Mouse (Mus musculus) liver, embryonic 16.5 days (tissue): ENCODE results near the gene Cyba. TPM values are rescaled to one million over a fixed set of nuclear protein-coding genes. Genes with fewer than 3 reads are reported as not detected.
A peak's percentile ranks its signal among the peaks of the same experiment; 100 is the strongest.

Source experiments
- ATAC-seq: fragments of 200-750 bp; cut with Nextera tagmentation; 2 replicates; pipeline ENCODE4 v1.8.0; 2017; ENCODE audit warnings: low read depth, mild to moderate bottlenecking, moderate number of reproducible peaks, moderate library complexity
- H3K27ac ChIP-seq: fragments of 300-500 bp; sonication (generic); 2 replicates; pipeline ENCODE4 v1.5.1; 2014; ENCODE audit warnings: mild to moderate bottlenecking, low read length
- H3K27me3 ChIP-seq: fragments of 300-500 bp; sonication (generic); 2 replicates; pipeline ENCODE4 v1.6.1; 2014; ENCODE audit warnings: low read depth, low read length, mixed read lengths; ENCODE audit not compliant: control insufficient read depth, insufficient read depth
- H3K36me3 ChIP-seq: fragments of 300-500 bp; sonication (generic); 2 replicates; pipeline ENCODE4 v1.6.1; 2014; ENCODE audit warnings: mild to moderate bottlenecking; ENCODE audit not compliant: control insufficient read depth, insufficient read depth
- H3K4me1 ChIP-seq: fragments of 300-500 bp; sonication (generic); 2 replicates; pipeline ENCODE4 v1.6.1; 2014; ENCODE audit warnings: low read depth, low read length, mixed read lengths; ENCODE audit not compliant: control insufficient read depth
- H3K4me2 ChIP-seq: fragments of 300-500 bp; sonication (generic); 2 replicates; pipeline ENCODE4 v1.6.1; 2014; ENCODE audit warnings: low read depth, low read length, mixed read lengths
- H3K4me3 ChIP-seq: fragments of 300-500 bp; sonication (generic); 2 replicates; pipeline ENCODE4 v1.5.1; 2014; ENCODE audit warnings: low read depth, mild to moderate bottlenecking, low read length
- H3K9ac ChIP-seq: fragments of 300-500 bp; sonication (generic); 2 replicates; pipeline ENCODE4 v1.6.1; 2014; ENCODE audit warnings: low read depth, low read length
- H3K9me3 ChIP-seq: fragments of 300-500 bp; sonication (generic); replicated peaks from 2 replicates; pipeline ENCODE4 v1.6.1; 2016; ENCODE audit warnings: low read length; ENCODE audit not compliant: control insufficient read depth
- WGBS: fragments of 180-500 bp; shearing (Covaris S2); extraction: QIAGEN DNeasy Blood & Tissue Kit; methylation state at CpG from one replicate; pipeline ENCODE4 v1.1.7; 2014; ENCODE audit not compliant: insufficient replicate concordance; 5-methylcytosine and 5-hydroxymethylcytosine counted together
- polyA plus RNA-seq: library from polyadenylated mRNA; unstranded; fragments of >200 nt; fragmentation: Nextera tagmentation; extraction: Ambion mirVana; gene quantifications from 2 replicates; pipeline ENCODE4 v1.2.1, GENCODE M21; 2015

Cyba gene
- polyA plus RNA-seq, 1 experiment from 2014 or later = 191 TPM

GRCm38 (mm10) chr8:122419881-122420555, 12.7 kb downstream of the Cyba start:
- Histone ChIP-seq H3K27ac (no peak overlapping the region), H3K4me3 (no peak overlapping the region), H3K9me3 (no peaks in the 10 kb centered on the region), H3K4me1 (no peaks in the 10 kb centered on the region), H3K4me2 (no peak overlapping the region), H3K36me3 (peaks cover 18% of the 10 kb centered on the region), H3K27me3 (no peaks in the 10 kb centered on the region), H3K9ac (no peak overlapping the region)
- no peak for ATAC-seq
- WGBS = 65% methylated on average over 9 of the region's 9 CpGs

GRCm38 (mm10) chr8:122415554-122415953, 17.2 kb downstream of the Cyba start:
- H3K36me3 ChIP-seq = peaks cover 49% of the 10 kb centered on the region
- H3K27ac ChIP-seq = no peak overlapping the region
- WGBS = 46% methylated on average over 6 of the region's 6 CpGs
- no peaks in the 10 kb centered on the region for H3K9me3 ChIP-seq
- ATAC-seq = no peak
- H3K9ac ChIP-seq = no peak overlapping the region
- no peak overlapping the region for H3K4me3 ChIP-seq
- H3K4me2 ChIP-seq = no peak overlapping the region
- no peaks in the 10 kb centered on the region for H3K27me3 ChIP-seq
- H3K4me1 ChIP-seq = no peaks in the 10 kb centered on the region

- no peak for ATAC-seq
- peaks cover 61% of the 10 kb centered on the region for H3K36me3 ChIP-seq
- H3K4me1 ChIP-seq = no peaks in the 10 kb centered on the region
- H3K4me3 ChIP-seq = no peak overlapping the region
- H3K9ac ChIP-seq = no peak overlapping the region
- 78% methylated on average over 9 of the region's 9 CpGs for WGBS
- no peak overlapping the region for H3K4me2 ChIP-seq
- no peaks in the 10 kb centered on the region for H3K27me3 ChIP-seq
- no peaks in the 10 kb centered on the region for H3K9me3 ChIP-seq
- no peak overlapping the region for H3K27ac ChIP-seq
Measured at GRCm38 (mm10) chr8:122414311-122414710, 18.4 kb downstream of the Cyba start.

- Histone ChIP-seq H3K27ac (no peak overlapping the region), H3K4me2 (no peak overlapping the region), H3K9me3 (no peaks in the 10 kb centered on the region), H3K36me3 (peaks cover 69% of the 10 kb centered on the region), H3K27me3 (no peaks in the 10 kb centered on the region), H3K4me1 (peaks cover 10% of the 10 kb centered on the region), H3K9ac (no peak overlapping the region), H3K4me3 (no peak overlapping the region)
- 93% methylated on average over 7 of the region's 7 CpGs for WGBS
- ATAC-seq = 0 out of 2 replicates have a peak, but pooled peaks have one; percentile 6
Measured at GRCm38 (mm10) chr8:122407678-122408077, 25.1 kb downstream of the Cyba start.

GRCm38 (mm10) chr8:122405146-122405805, 27.5 kb downstream of the Cyba start:
- H3K36me3 ChIP-seq = peaks cover 65% of the 10 kb centered on the region
- H3K9ac ChIP-seq = no peak overlapping the region

GRCm38 (mm10) chr8:122398186-122398585, 34.5 kb downstream of the Cyba start:
- Histone ChIP-seq H3K9ac (no peak overlapping the region), H3K4me3 (no peak overlapping the region), H3K4me2 (no peak overlapping the region), H3K27ac (no peak overlapping the region), H3K27me3 (no peaks in the 10 kb centered on the region), H3K9me3 (no peaks in the 10 kb centered on the region), H3K4me1 (no peaks in the 10 kb centered on the region), H3K36me3 (peaks cover 50% of the 10 kb centered on the region)
- 89% methylated on average over 9 of the region's 9 CpGs for WGBS
- ATAC-seq = no peak

More at GRCm38 (mm10) chr8:122405146-122405805, 27.5 kb downstream of the Cyba start:
- H3K27ac ChIP-seq = no peak overlapping the region
- no peaks in the 10 kb centered on the region for H3K9me3 ChIP-seq
- peaks cover 10% of the 10 kb centered on the region for H3K4me1 ChIP-seq
- WGBS = 31% methylated on average over 9 of the region's 9 CpGs
- H3K27me3 ChIP-seq = no peaks in the 10 kb centered on the region
- no peak overlapping the region for H3K4me3 ChIP-seq
- peak; percentile 61 for ATAC-seq
- H3K4me2 ChIP-seq = no peak overlapping the region

GRCm38 (mm10) chr8:122395291-122395690, 37.4 kb downstream of the Cyba start:
- no peaks in the 10 kb centered on the region for H3K9me3 ChIP-seq
- H3K4me3 ChIP-seq = no peak overlapping the region
- no peak overlapping the region for H3K4me2 ChIP-seq
- H3K27ac ChIP-seq = no peak overlapping the region
- no peaks in the 10 kb centered on the region for H3K27me3 ChIP-seq
- ATAC-seq = no peak
- no peak overlapping the region for H3K9ac ChIP-seq
- WGBS = 83% methylated on average over 6 of the region's 6 CpGs
- peaks cover 46% of the 10 kb centered on the region for H3K36me3 ChIP-seq
- H3K4me1 ChIP-seq = no peaks in the 10 kb centered on the region

GRCm38 (mm10) chr8:122393717-122394116, 39.0 kb downstream of the Cyba start:
- Histone ChIP-seq H3K9ac (no peak overlapping the region), H3K36me3 (peaks cover 45% of the 10 kb centered on the region)

GRCm38 (mm10) chr8:122390758-122391157, 42.0 kb downstream of the Cyba start:
- WGBS = 66% methylated on average over 3 of the region's 3 CpGs
- H3K36me3 ChIP-seq = peaks cover 59% of the 10 kb centered on the region
- no peak overlapping the region for H3K4me2 ChIP-seq
- H3K9me3 ChIP-seq = peaks cover 2% of the 10 kb centered on the region
- H3K4me3 ChIP-seq = no peak overlapping the region
- no peak overlapping the region for H3K27ac ChIP-seq
- no peak for ATAC-seq
- no peaks in the 10 kb centered on the region for H3K27me3 ChIP-seq
- H3K9ac ChIP-seq = no peak overlapping the region
- no peaks in the 10 kb centered on the region for H3K4me1 ChIP-seq

More at GRCm38 (mm10) chr8:122393717-122394116, 39.0 kb downstream of the Cyba start:
- H3K27me3 ChIP-seq = no peaks in the 10 kb centered on the region
- peaks cover 2% of the 10 kb centered on the region for H3K9me3 ChIP-seq
- H3K27ac ChIP-seq = no peak overlapping the region
- no peaks in the 10 kb centered on the region for H3K4me1 ChIP-seq
- H3K4me2 ChIP-seq = no peak overlapping the region
- no peak for ATAC-seq
- H3K4me3 ChIP-seq = no peak overlapping the region
